Mouse (Mus musculus): Measurements from ENCODE around the gene Cxcl9. TPM values are rescaled to one million over a fixed set of nuclear protein-coding genes. Genes with fewer than 3 reads are reported as not detected.
A peak's percentile ranks its signal among the peaks of the same experiment; 100 is the strongest.

Gene Cxcl9
- polyA plus RNA-seq, 1 experiment from 2014 or later = not detected

- Histone ChIP-seq H3K27ac (ENCODE audit: low read depth, low read length) (no peak overlapping the region), H3K4me2 (no peak overlapping the region), H3K9ac (ENCODE audit: low read depth, low read length) (no peak overlapping the region), H3K4me1 (replicated peaks; ENCODE audit: control insufficient read depth, insufficient read depth, low read length) (peaks cover 10% of the 10 kb centered on the region; the same call in 1 of the 2 replicates), H3K27me3 (replicated peaks; ENCODE audit: control insufficient read depth, insufficient read depth, low read length) (no peaks in the 10 kb centered on the region), H3K9me3 (ENCODE audit: control insufficient read depth, low read length) (no peaks in the 10 kb centered on the region), H3K4me3 (ENCODE audit: low read depth, low read length) (no peak overlapping the region), H3K36me3 (ENCODE audit: control insufficient read depth, insufficient read depth, low read length) (no peaks in the 10 kb centered on the region)
- peak; percentile 40; the same call in 1 of the 2 replicates for ATAC-seq (replicated peaks; ENCODE audit: low FRiP score)
- 67% methylated on average over 13 of the region's 13 CpGs for WGBS
- no peak for DNase-seq (ENCODE audit: low spot score)
Measured at GRCm38 (mm10) chr5:92369151-92369994, 41.5 kb upstream of the Cxcl9 start.

GRCm38 (mm10) chr5:92368392-92368791 is 40.5 kb upstream of the Cxcl9 start:
- Histone ChIP-seq H3K4me2 (no peak overlapping the region), H3K9ac (ENCODE audit: low read depth, low read length) (no peak overlapping the region), H3K9me3 (ENCODE audit: control insufficient read depth, low read length) (no peaks in the 10 kb centered on the region), H3K27ac (ENCODE audit: low read depth, low read length) (no peak overlapping the region), H3K27me3 (replicated peaks; ENCODE audit: control insufficient read depth, insufficient read depth, low read length) (no peaks in the 10 kb centered on the region; the same call in 1 of the 2 replicates), H3K36me3 (ENCODE audit: control insufficient read depth, insufficient read depth, low read length) (no peaks in the 10 kb centered on the region), H3K4me1 (replicated peaks; ENCODE audit: control insufficient read depth, insufficient read depth, low read length) (peaks cover 10% of the 10 kb centered on the region; the same call in 1 of the 2 replicates), H3K4me3 (ENCODE audit: low read depth, low read length) (no peak overlapping the region)
- ATAC-seq (replicated peaks; ENCODE audit: low FRiP score) (no peak), DNase-seq (ENCODE audit: low spot score) (no peak)
- 66% methylated on average over 10 of the region's 10 CpGs for WGBS

GRCm38 (mm10) chr5:92366565-92366964 is 38.7 kb upstream of the Cxcl9 start:
- Histone ChIP-seq H3K27me3 (replicated peaks; ENCODE audit: control insufficient read depth, insufficient read depth, low read length) (no peaks in the 10 kb centered on the region; the same call in 1 of the 2 replicates), H3K36me3 (ENCODE audit: control insufficient read depth, insufficient read depth, low read length) (no peaks in the 10 kb centered on the region), H3K4me3 (ENCODE audit: low read depth, low read length) (no peak overlapping the region), H3K27ac (ENCODE audit: low read depth, low read length) (no peak overlapping the region), H3K9me3 (ENCODE audit: control insufficient read depth, low read length) (no peaks in the 10 kb centered on the region), H3K4me1 (replicated peaks; ENCODE audit: control insufficient read depth, insufficient read depth, low read length) (0 out of 2 replicates have a peak, but pooled peaks cover 4% of the 10 kb centered on the region), H3K4me2 (no peak overlapping the region), H3K9ac (ENCODE audit: low read depth, low read length) (no peak overlapping the region)
- 62% methylated on average over 6 of the region's 6 CpGs for WGBS
- no peak; the same call in 1 of the 2 replicates for ATAC-seq (replicated peaks; ENCODE audit: low FRiP score)
- no peak for DNase-seq (ENCODE audit: low spot score)

GRCm38 (mm10) chr5:92365146-92365705 is 37.3 kb upstream of the Cxcl9 start:
- WGBS = 73% methylated on average over 11 of the region's 11 CpGs
- H3K4me1 ChIP-seq (replicated peaks; ENCODE audit: control insufficient read depth, insufficient read depth, low read length) = 0 out of 2 replicates have a peak, but pooled peaks cover 4% of the 10 kb centered on the region
- no peaks in the 10 kb centered on the region for H3K9me3 ChIP-seq (ENCODE audit: control insufficient read depth, low read length)
- no peak overlapping the region for H3K4me2 ChIP-seq
- ATAC-seq (replicated peaks; ENCODE audit: low FRiP score) (no peak), DNase-seq (ENCODE audit: low spot score) (no peak)
- no peaks in the 10 kb centered on the region; the same call in 1 of the 2 replicates for H3K27me3 ChIP-seq (replicated peaks; ENCODE audit: control insufficient read depth, insufficient read depth, low read length)
- H3K36me3 ChIP-seq (ENCODE audit: control insufficient read depth, insufficient read depth, low read length) = no peaks in the 10 kb centered on the region
- no peak overlapping the region for H3K4me3 ChIP-seq (ENCODE audit: low read depth, low read length)
- no peak overlapping the region for H3K27ac ChIP-seq (ENCODE audit: low read depth, low read length)
- no peak overlapping the region for H3K9ac ChIP-seq (ENCODE audit: low read depth, low read length)

- ATAC-seq (replicated peaks; ENCODE audit: low FRiP score) (no peak), DNase-seq (ENCODE audit: low spot score) (no peak)
- Histone ChIP-seq H3K9me3 (ENCODE audit: control insufficient read depth, low read length) (no peaks in the 10 kb centered on the region), H3K4me3 (ENCODE audit: low read depth, low read length) (no peak overlapping the region), H3K27me3 (replicated peaks; ENCODE audit: control insufficient read depth, insufficient read depth, low read length) (no peaks in the 10 kb centered on the region; the same call in 1 of the 2 replicates), H3K4me1 (replicated peaks; ENCODE audit: control insufficient read depth, insufficient read depth, low read length) (0 out of 2 replicates have a peak, but pooled peaks cover 4% of the 10 kb centered on the region), H3K27ac (ENCODE audit: low read depth, low read length) (no peak overlapping the region), H3K36me3 (ENCODE audit: control insufficient read depth, insufficient read depth, low read length) (no peaks in the 10 kb centered on the region), H3K9ac (ENCODE audit: low read depth, low read length) (no peak overlapping the region), H3K4me2 (no peak overlapping the region)
- WGBS = 88% methylated on average over 5 of the region's 5 CpGs
Measured at GRCm38 (mm10) chr5:92364011-92364410, 36.1 kb upstream of the Cxcl9 start.

- Histone ChIP-seq H3K4me3 (ENCODE audit: low read depth, low read length) (no peak overlapping the region), H3K4me1 (replicated peaks; ENCODE audit: control insufficient read depth, insufficient read depth, low read length) (0 out of 2 replicates have a peak, but pooled peaks cover 3% of the 10 kb centered on the region), H3K9me3 (ENCODE audit: control insufficient read depth, low read length) (no peaks in the 10 kb centered on the region), H3K9ac (ENCODE audit: low read depth, low read length) (no peak overlapping the region), H3K27ac (ENCODE audit: low read depth, low read length) (no peak overlapping the region), H3K4me2 (no peak overlapping the region), H3K36me3 (ENCODE audit: control insufficient read depth, insufficient read depth, low read length) (no peaks in the 10 kb centered on the region), H3K27me3 (replicated peaks; ENCODE audit: control insufficient read depth, insufficient read depth, low read length) (no peaks in the 10 kb centered on the region; the same call in 1 of the 2 replicates)
- DNase-seq (ENCODE audit: low spot score) = no peak
- WGBS = 13% methylated on average over 4 of the region's 4 CpGs
- ATAC-seq (replicated peaks; ENCODE audit: low FRiP score) = no peak
Measured at GRCm38 (mm10) chr5:92363179-92363578, 35.3 kb upstream of the Cxcl9 start.

GRCm38 (mm10) chr5:92358767-92359455 is 31.0 kb upstream of the Cxcl9 start:
- Histone ChIP-seq H3K4me1 (replicated peaks; ENCODE audit: control insufficient read depth, insufficient read depth, low read length) (no peaks in the 10 kb centered on the region), H3K9me3 (ENCODE audit: control insufficient read depth, low read length) (no peaks in the 10 kb centered on the region), H3K27me3 (replicated peaks; ENCODE audit: control insufficient read depth, insufficient read depth, low read length) (no peaks in the 10 kb centered on the region), H3K36me3 (ENCODE audit: control insufficient read depth, insufficient read depth, low read length) (no peaks in the 10 kb centered on the region), H3K4me3 (ENCODE audit: low read depth, low read length) (no peak overlapping the region), H3K4me2 (no peak overlapping the region), H3K9ac (ENCODE audit: low read depth, low read length) (no peak overlapping the region), H3K27ac (ENCODE audit: low read depth, low read length) (0 out of 2 replicates have a peak overlapping the region, but pooled peaks have one; percentile 7)
- ATAC-seq (replicated peaks; ENCODE audit: low FRiP score) = peak; percentile 39; the same call in 1 of the 2 replicates
- no peak for DNase-seq (ENCODE audit: low spot score)
- 74% methylated on average over 11 of the region's 11 CpGs for WGBS

- Histone ChIP-seq H3K4me2 (no peak overlapping the region), H3K27me3 (replicated peaks; ENCODE audit: control insufficient read depth, insufficient read depth, low read length) (no peaks in the 10 kb centered on the region), H3K4me3 (ENCODE audit: low read depth, low read length) (no peak overlapping the region), H3K9ac (ENCODE audit: low read depth, low read length) (no peak overlapping the region), H3K36me3 (ENCODE audit: control insufficient read depth, insufficient read depth, low read length) (no peaks in the 10 kb centered on the region), H3K4me1 (replicated peaks; ENCODE audit: control insufficient read depth, insufficient read depth, low read length) (no peaks in the 10 kb centered on the region), H3K9me3 (ENCODE audit: control insufficient read depth, low read length) (no peaks in the 10 kb centered on the region), H3K27ac (ENCODE audit: low read depth, low read length) (no peak overlapping the region)
- 27% methylated on average over 12 of the region's 12 CpGs for WGBS
- DNase-seq (ENCODE audit: low spot score) (no peak), ATAC-seq (replicated peaks; ENCODE audit: low FRiP score) (no peak)
Measured at GRCm38 (mm10) chr5:92358033-92358432, 30.2 kb upstream of the Cxcl9 start.

Measured in liver, embryonic 11.5 days (tissue).